ENCODE assay signal across 8 mouse cellular contexts in genomic region chr15:101241236-101241635, GRCm38 (mm10). TPM values are rescaled to one million over a fixed set of nuclear protein-coding genes. Genes with fewer than 3 reads are reported as not detected.
DNase-seq lines count a peak whose midpoint lies in the region; ATAC-seq and TF ChIP-seq lines count a peak whose summit lies in the region.

No protein-coding gene starts in this region.

- no peak overlapping the region for H3K9ac ChIP-seq in limb, embryonic 15.5 days

- H3K79me2 ChIP-seq in C2C12 (ENCODE audit: control insufficient read depth, insufficient read depth), result no peaks in the 10 kb centered on the region

- DNase-seq in gastrocnemius, adult 18-20 months (ENCODE audit: low spot score), result peak; percentile 75
- DNase-seq in gastrocnemius, postnatal 10 days, result no peak
- DNase-seq in heart, embryonic 10.5 days (ENCODE audit: low spot score), result no peak
- no peak for DNase-seq in urinary bladder, adult 2 months (ENCODE audit: low spot score)
- no peak for DNase-seq in adrenal gland, adult 2 months

- no peaks in the 10 kb centered on the region for H3K36me3 ChIP-seq in C2C12 (ENCODE audit: control insufficient read depth, insufficient read depth)
- H3K36me3 ChIP-seq in heart, embryonic 10.5 days, result no peaks in the 10 kb centered on the region
- H3K36me3 ChIP-seq in limb, embryonic 15.5 days, result no peaks in the 10 kb centered on the region

- no peak overlapping the region for H3K4me3 ChIP-seq in C2C12 (ENCODE audit: insufficient read depth, poor library complexity, severe bottlenecking)
- peak overlapping the region; percentile 42 for H3K4me3 ChIP-seq in heart, embryonic 10.5 days
- H3K4me3 ChIP-seq in limb, embryonic 15.5 days, result no peak overlapping the region

- no peaks in the 10 kb centered on the region for H3K9me3 ChIP-seq in heart, embryonic 10.5 days
- H3K9me3 ChIP-seq in limb, embryonic 15.5 days, result no peaks in the 10 kb centered on the region

- H3ac ChIP-seq in C2C12 (ENCODE audit: control insufficient read depth, insufficient read length, low read depth), result peak overlapping the region; percentile 62

- TF ChIP-seq CTCF in C2C12 (IDR thresholded peaks at IDR 0.05; ENCODE audit: control insufficient read depth, insufficient read depth, insufficient read length), result no peak

- WGBS in heart, embryonic 10.5 days, result 41% methylated on average over 9 of the region's 9 CpGs
- 46% methylated on average over 9 of the region's 9 CpGs for WGBS in limb, embryonic 15.5 days

- no peaks in the 10 kb centered on the region for H3K79me3 ChIP-seq in C2C12 (ENCODE audit: low read depth)

- H3K27me3 ChIP-seq in C2C12 (ENCODE audit: control insufficient read depth, insufficient read depth, insufficient read length), result no peaks in the 10 kb centered on the region
- peaks cover 8% of the 10 kb centered on the region for H3K27me3 ChIP-seq in heart, embryonic 10.5 days (ENCODE audit: insufficient read depth, poor library complexity, severe bottlenecking)
- no peaks in the 10 kb centered on the region for H3K27me3 ChIP-seq in limb, embryonic 15.5 days

- peaks cover 41% of the 10 kb centered on the region for H3K4me1 ChIP-seq in heart, embryonic 10.5 days
- peaks cover 42% of the 10 kb centered on the region for H3K4me1 ChIP-seq in limb, embryonic 15.5 days

- ATAC-seq in limb, embryonic 15.5 days (ENCODE audit: insufficient number of reproducible peaks, low FRiP score, low TSS enrichment, low read depth), result no peak
- no peak for ATAC-seq in granulocyte monocyte progenitor cell, adult 5-6 weeks (replicated peaks; ENCODE audit: poor library complexity, severe bottlenecking)

- peak overlapping the region; percentile 91 for H3K27ac ChIP-seq in heart, embryonic 10.5 days
- H3K27ac ChIP-seq in limb, embryonic 15.5 days, result peak overlapping the region; percentile 4; the same call in 1 of the 2 replicates

- peak overlapping the region; percentile 49 for H3K4me2 ChIP-seq in limb, embryonic 15.5 days

TF ChIP-seq in C2C12, 6 proteins besides CTCF, POLR2A, EP300 and RAD21:
- TF ChIP-seq MYOG (IDR thresholded peaks at IDR 0.05; ENCODE audit: control insufficient read depth, extremely low read depth, insufficient read length) (no peak), USF1 (IDR thresholded peaks at IDR 0.05; ENCODE audit: low read depth) (no peak), FOSL1 (IDR thresholded peaks at IDR 0.05; ENCODE audit: insufficient read depth, low read length, poor library complexity, severe bottlenecking) (no peak), CEBPB (IDR thresholded peaks at IDR 0.05; ENCODE audit: low read depth) (no peak), MYOD1 (IDR thresholded peaks at IDR 0.05; ENCODE audit: control insufficient read depth, insufficient read length, low read depth) (no peak), MAX (IDR thresholded peaks at IDR 0.05) (no peak)

RNA-seq across cellular contexts. Expression of gene Nr4a1, which starts 12.8 kb away (rescaled TPM):
- total RNA-seq in gastrocnemius, adult 18-20 months (2021), result 100 to 1,000 TPM; 206 to 234 TPM
- 10 to 100 TPM; 22.5 to 23.1 TPM for total RNA-seq in gastrocnemius, postnatal 10 days (2021)
- polyA plus RNA-seq in C2C12 (2012; fragmentation: generic; extraction: Trizol), result 8.1 TPM
- 8.0 and 13.0 TPM in 2 replicates for polyA plus RNA-seq in heart, embryonic 10.5 days (2016; fragmentation: Nextera tagmentation; extraction: Ambion mirVana)
- polyA plus RNA-seq in limb, embryonic 15.5 days (2015; fragmentation: Nextera tagmentation; extraction: Ambion mirVana), result 14.7 and 18.4 TPM in 2 replicates
- polyA plus RNA-seq in urinary bladder, adult 2 months (2012; rRNA removed), result 11.7 and 12.4 TPM in 2 replicates
- 1.4 and 4.0 TPM in 2 replicates for total RNA-seq in granulocyte monocyte progenitor cell, adult 5-6 weeks (2014; fragmentation: Nextera tagmentation)
- 2.4 and 4.1 TPM in 2 replicates for total RNA-seq in granulocyte monocyte progenitor cell, adult 5-6 weeks (2017)
- total RNA-seq in adrenal gland, adult 2 months (2021), result 100 to 1,000 TPM; 560 to 565 TPM
- polyA plus RNA-seq in adrenal gland, adult 2 months (2012; rRNA removed), result 162 and 415 TPM in 2 replicates

RNA-seq across cellular contexts. Expression of gene Grasp, which starts 17.2 kb away (rescaled TPM):
- total RNA-seq in gastrocnemius, adult 18-20 months (2021), result 1 to 10 TPM; 4.4 to 5.1 TPM
- total RNA-seq in gastrocnemius, postnatal 10 days (2021), result 10 to 100 TPM in 1 of 2 experiments, 1 to 10 TPM in 1; 9.0 to 11.5 TPM
- 7.1 TPM for polyA plus RNA-seq in C2C12 (2012; fragmentation: generic; extraction: Trizol)
- 3.4 and 5.0 TPM in 2 replicates for polyA plus RNA-seq in heart, embryonic 10.5 days (2016; fragmentation: Nextera tagmentation; extraction: Ambion mirVana)
- polyA plus RNA-seq in limb, embryonic 15.5 days (2015; fragmentation: Nextera tagmentation; extraction: Ambion mirVana), result 5.3 and 7.2 TPM in 2 replicates
- polyA plus RNA-seq in urinary bladder, adult 2 months (2012; rRNA removed), result 8.7 and 9.7 TPM in 2 replicates
- 3.2 and 4.1 TPM in 2 replicates for total RNA-seq in granulocyte monocyte progenitor cell, adult 5-6 weeks (2014; fragmentation: Nextera tagmentation)
- 0.26 and 1.0 TPM in 2 replicates for total RNA-seq in granulocyte monocyte progenitor cell, adult 5-6 weeks (2017)
- total RNA-seq in adrenal gland, adult 2 months (2021), result 10 to 100 TPM; 16.4 to 21.0 TPM
- 53.0 and 60.3 TPM in 2 replicates for polyA plus RNA-seq in adrenal gland, adult 2 months (2012; rRNA removed)

RNA-seq across cellular contexts. Expression of gene Atg101, which starts 42.8 kb away (rescaled TPM):
- 10 to 100 TPM; 25.0 to 31.3 TPM for total RNA-seq in gastrocnemius, adult 18-20 months (2021)
- 10 to 100 TPM; 24.4 to 27.2 TPM for total RNA-seq in gastrocnemius, postnatal 10 days (2021)
- polyA plus RNA-seq in C2C12 (2012; fragmentation: generic; extraction: Trizol), result 61.3 TPM
- 59.5 and 77.0 TPM in 2 replicates for polyA plus RNA-seq in heart, embryonic 10.5 days (2016; fragmentation: Nextera tagmentation; extraction: Ambion mirVana)
- 69.7 and 69.9 TPM in 2 replicates for polyA plus RNA-seq in limb, embryonic 15.5 days (2015; fragmentation: Nextera tagmentation; extraction: Ambion mirVana)
- 40.5 and 54.0 TPM in 2 replicates for polyA plus RNA-seq in urinary bladder, adult 2 months (2012; rRNA removed)
- total RNA-seq in granulocyte monocyte progenitor cell, adult 5-6 weeks (2014; fragmentation: Nextera tagmentation), result 35.3 and 36.0 TPM in 2 replicates
- total RNA-seq in granulocyte monocyte progenitor cell, adult 5-6 weeks (2017), result 51.9 and 60.6 TPM in 2 replicates
- total RNA-seq in adrenal gland, adult 2 months (2021), result 10 to 100 TPM; 38.6 to 58.8 TPM
- 31.9 and 35.4 TPM in 2 replicates for polyA plus RNA-seq in adrenal gland, adult 2 months (2012; rRNA removed)

RNA-seq across cellular contexts. Expression of gene 6030408B16Rik, which starts 51.8 kb away (rescaled TPM):
- total RNA-seq in gastrocnemius, adult 18-20 months (2021), result under 1 TPM; 0.26 to 0.27 TPM
- under 1 TPM; 0.54 to 0.77 TPM for total RNA-seq in gastrocnemius, postnatal 10 days (2021)
- polyA plus RNA-seq in C2C12 (2012; fragmentation: generic; extraction: Trizol), result 0.06 TPM
- 0.49 and 1.8 TPM in 2 replicates for polyA plus RNA-seq in heart, embryonic 10.5 days (2016; fragmentation: Nextera tagmentation; extraction: Ambion mirVana)
- 0.50 and 0.84 TPM in 2 replicates for polyA plus RNA-seq in limb, embryonic 15.5 days (2015; fragmentation: Nextera tagmentation; extraction: Ambion mirVana)
- 2.2 and 3.5 TPM in 2 replicates for polyA plus RNA-seq in urinary bladder, adult 2 months (2012; rRNA removed)
- 0.60 TPM in 1 of 2 replicates, not detected in the other for total RNA-seq in granulocyte monocyte progenitor cell, adult 5-6 weeks (2014; fragmentation: Nextera tagmentation)
- total RNA-seq in granulocyte monocyte progenitor cell, adult 5-6 weeks (2017), result 0.86 TPM in 1 of 2 replicates, not detected in the other
- under 1 TPM; 0.40 to 0.52 TPM for total RNA-seq in adrenal gland, adult 2 months (2021)
- 1.4 and 2.0 TPM in 2 replicates for polyA plus RNA-seq in adrenal gland, adult 2 months (2012; rRNA removed)
